Mouse (Mus musculus) heart, embryonic 11.5 days (tissue): ENCODE data around the gene Whamm. TPM values are rescaled to one million over a fixed set of nuclear protein-coding genes. Genes with fewer than 3 reads are reported as not detected.
A peak's percentile ranks its signal among the peaks of the same experiment; 100 is the strongest.

Experiments used
- ATAC-seq: fragments of 200-750 bp; cut with Nextera tagmentation; replicated peaks from 2 replicates; pipeline ENCODE4 v1.8.0; 2017; ENCODE audit warnings: moderate library complexity; ENCODE audit not compliant: insufficient number of reproducible peaks, low FRiP score, low TSS enrichment
- H3K27ac ChIP-seq: fragments of 300-500 bp; sonication (generic); 2 replicates; pipeline ENCODE4 v1.5.1; 2014; ENCODE audit warnings: mild to moderate bottlenecking, low read depth, low read length
- H3K27me3 ChIP-seq: fragments of 300-500 bp; sonication (generic); 2 replicates; pipeline ENCODE4 v1.6.1; 2014; ENCODE audit warnings: mild to moderate bottlenecking, low read length, mixed read lengths; ENCODE audit not compliant: control insufficient read depth, insufficient read depth
- H3K36me3 ChIP-seq: fragments of 300-500 bp; sonication (generic); 2 replicates; pipeline ENCODE4 v1.6.1; 2014; ENCODE audit warnings: mild to moderate bottlenecking, low read length, moderate library complexity, mixed read lengths; ENCODE audit not compliant: control insufficient read depth, insufficient read depth
- H3K4me1 ChIP-seq: fragments of 300-500 bp; sonication (generic); 2 replicates; pipeline ENCODE4 v1.6.1; 2014; ENCODE audit warnings: low read length; ENCODE audit not compliant: control insufficient read depth, insufficient read depth
- H3K4me2 ChIP-seq: fragments of 300-500 bp; sonication (generic); 2 replicates; pipeline ENCODE4 v1.6.1; 2014; ENCODE audit warnings: mild to moderate bottlenecking, moderate library complexity
- H3K4me3 ChIP-seq: fragments of 300-500 bp; sonication (generic); 2 replicates; pipeline ENCODE4 v1.5.1; 2014; ENCODE audit warnings: low read depth, low read length
- H3K9ac ChIP-seq: fragments of 300-500 bp; sonication (generic); 2 replicates; pipeline ENCODE4 v1.6.1; 2014; ENCODE audit warnings: mild to moderate bottlenecking, low read depth, low read length, moderate library complexity
- H3K9me3 ChIP-seq: fragments of 300-500 bp; sonication (generic); replicated peaks from 2 replicates; pipeline ENCODE4 v1.6.1; 2016; ENCODE audit warnings: low read length; ENCODE audit not compliant: control insufficient read depth
- WGBS: fragments of 180-500 bp; shearing (Covaris S2); extraction: QIAGEN DNeasy Blood & Tissue Kit; methylation state at CpG from one replicate; pipeline ENCODE4 v1.1.7; 2014; ENCODE audit not compliant: insufficient replicate concordance; 5-methylcytosine and 5-hydroxymethylcytosine counted together
- polyA plus RNA-seq: library from polyadenylated mRNA; unstranded; fragments of >200 nt; fragmentation: Nextera tagmentation; extraction: Ambion mirVana; gene quantifications from 2 replicates; pipeline ENCODE4 v1.2.1, GENCODE M21; 2014

The Whamm gene
- polyA plus RNA-seq, 1 experiment from 2014 or later, result 6.2 TPM

- Histone ChIP-seq H3K4me1 (no peaks in the 10 kb centered on the region), H3K9ac (no peak overlapping the region), H3K4me3 (no peak overlapping the region), H3K27ac (no peak overlapping the region), H3K9me3 (no peaks in the 10 kb centered on the region), H3K27me3 (no peaks in the 10 kb centered on the region), H3K36me3 (peaks cover 12% of the 10 kb centered on the region), H3K4me2 (no peak overlapping the region)
- no peak for ATAC-seq
- WGBS, result 67% methylated on average over 1 of the region's 1 CpGs
Measured at GRCm38 (mm10) chr7:81540999-81541398, 30.1 kb upstream of the Whamm start.

- Histone ChIP-seq H3K36me3 (peaks cover 5% of the 10 kb centered on the region; the same call in 1 of the 2 replicates), H3K4me3 (no peak overlapping the region), H3K27ac (no peak overlapping the region), H3K27me3 (no peaks in the 10 kb centered on the region), H3K9ac (no peak overlapping the region), H3K4me2 (no peak overlapping the region), H3K9me3 (no peaks in the 10 kb centered on the region), H3K4me1 (no peaks in the 10 kb centered on the region)
- ATAC-seq, result no peak
- WGBS, result 82% methylated on average over 7 of the region's 7 CpGs
Measured at GRCm38 (mm10) chr7:81541924-81542524, 29.0 kb upstream of the Whamm start.

- H3K4me1 ChIP-seq, result no peaks in the 10 kb centered on the region
- no peak overlapping the region for H3K4me2 ChIP-seq
- H3K27me3 ChIP-seq, result no peaks in the 10 kb centered on the region
- peaks cover 5% of the 10 kb centered on the region; the same call in 1 of the 2 replicates for H3K36me3 ChIP-seq
- 76% methylated on average over 8 of the region's 8 CpGs for WGBS
- no peak overlapping the region for H3K27ac ChIP-seq
- ATAC-seq, result no peak
- no peaks in the 10 kb centered on the region for H3K9me3 ChIP-seq
- no peak overlapping the region for H3K9ac ChIP-seq
- H3K4me3 ChIP-seq, result no peak overlapping the region
Measured at GRCm38 (mm10) chr7:81542934-81543333, 28.1 kb upstream of the Whamm start.

- Histone ChIP-seq H3K4me2 (no peak overlapping the region), H3K4me3 (no peak overlapping the region), H3K36me3 (peaks cover 10% of the 10 kb centered on the region), H3K9me3 (no peaks in the 10 kb centered on the region), H3K27me3 (no peaks in the 10 kb centered on the region), H3K9ac (no peak overlapping the region), H3K27ac (no peak overlapping the region), H3K4me1 (no peaks in the 10 kb centered on the region)
- 62% methylated on average over 11 of the region's 11 CpGs for WGBS
- no peak for ATAC-seq
Measured at GRCm38 (mm10) chr7:81548864-81549263, 22.2 kb upstream of the Whamm start.

- no peaks in the 10 kb centered on the region for H3K4me1 ChIP-seq
- H3K9ac ChIP-seq, result no peak overlapping the region
- H3K27ac ChIP-seq, result no peak overlapping the region
- no peak overlapping the region for H3K4me2 ChIP-seq
- ATAC-seq, result no peak
- H3K27me3 ChIP-seq, result no peaks in the 10 kb centered on the region
- no peaks in the 10 kb centered on the region for H3K9me3 ChIP-seq
- H3K4me3 ChIP-seq, result no peak overlapping the region
- 32% methylated on average over 4 of the region's 4 CpGs for WGBS
- H3K36me3 ChIP-seq, result 0 out of 2 replicates have a peak, but pooled peaks cover 7% of the 10 kb centered on the region
Measured at GRCm38 (mm10) chr7:81553589-81553988, 17.5 kb upstream of the Whamm start.

GRCm38 (mm10) chr7:81554369-81554768 is 16.7 kb upstream of the Whamm start:
- Histone ChIP-seq H3K36me3 (0 out of 2 replicates have a peak, but pooled peaks cover 7% of the 10 kb centered on the region), H3K27ac (no peak overlapping the region), H3K27me3 (no peaks in the 10 kb centered on the region), H3K9me3 (no peaks in the 10 kb centered on the region), H3K9ac (no peak overlapping the region), H3K4me1 (no peaks in the 10 kb centered on the region), H3K4me3 (no peak overlapping the region), H3K4me2 (no peak overlapping the region)
- whole genome bisulfite sequencing, result 78% methylated on average over 2 of the region's 2 CpGs
- no peak for ATAC-seq

GRCm38 (mm10) chr7:81556839-81557238 is 14.2 kb upstream of the Whamm start:
- Histone ChIP-seq H3K27ac (0 out of 2 replicates have a peak overlapping the region, but pooled peaks have one; percentile 41), H3K4me1 (peaks cover 14% of the 10 kb centered on the region), H3K27me3 (no peaks in the 10 kb centered on the region), H3K4me3 (no peak overlapping the region), H3K36me3 (0 out of 2 replicates have a peak, but pooled peaks cover 5% of the 10 kb centered on the region), H3K9me3 (no peaks in the 10 kb centered on the region), H3K4me2 (no peak overlapping the region), H3K9ac (no peak overlapping the region)
- WGBS, result 80% methylated on average over 4 of the region's 4 CpGs
- no peak for ATAC-seq

DNA sequence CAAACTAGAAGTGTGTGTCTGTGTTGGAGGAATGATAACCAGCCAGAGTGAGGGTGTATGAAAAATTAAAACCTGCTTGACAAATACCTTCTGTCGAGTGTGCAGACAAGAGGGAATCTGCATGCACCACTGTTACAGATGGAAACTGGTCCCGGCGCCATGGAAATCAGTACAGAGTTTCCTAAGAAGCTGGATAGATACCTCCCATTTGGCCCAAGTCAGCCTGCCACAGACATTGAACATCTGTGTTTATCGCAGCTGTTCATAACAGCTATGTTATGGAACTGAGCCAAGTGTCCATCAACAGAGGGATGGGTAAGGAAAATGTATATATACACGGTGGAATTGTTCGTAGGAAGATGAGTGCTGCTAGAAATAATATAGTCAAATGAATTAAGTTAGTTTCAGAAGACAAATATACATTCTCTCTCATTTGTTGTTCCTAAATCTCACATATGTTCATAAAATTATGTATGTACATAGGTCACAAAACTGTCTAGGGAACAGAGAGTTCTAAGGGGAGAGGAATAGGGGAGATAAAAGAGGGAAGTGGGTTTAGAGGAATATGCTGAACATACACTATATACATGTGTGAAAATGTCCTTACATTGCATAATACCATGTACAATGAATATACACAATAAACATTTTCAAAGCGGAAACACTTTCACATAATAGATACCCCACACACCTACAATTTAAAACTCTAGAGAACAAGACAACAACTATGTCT is 13.6 kb upstream of the Whamm start:
- no peak overlapping the region for H3K4me3 ChIP-seq
- 71% methylated on average over 7 of the region's 7 CpGs for WGBS
- H3K4me2 ChIP-seq, result no peak overlapping the region
- no peak for ATAC-seq
- 0 out of 2 replicates have a peak, but pooled peaks cover 1% of the 10 kb centered on the region for H3K36me3 ChIP-seq
- H3K27me3 ChIP-seq, result no peaks in the 10 kb centered on the region
- H3K27ac ChIP-seq, result no peak overlapping the region
- H3K9me3 ChIP-seq, result no peaks in the 10 kb centered on the region
- H3K4me1 ChIP-seq, result peaks cover 14% of the 10 kb centered on the region
- H3K9ac ChIP-seq, result no peak overlapping the region
